Mouse (Mus musculus): ENCODE data around the gene 1700037C18Rik. TPM values are rescaled to one million over a fixed set of nuclear protein-coding genes. Genes with fewer than 3 reads are reported as not detected.

The 1700037C18Rik gene
- polyA plus RNA-seq (2017; shearing (Covaris generic)) = 10 to 100 TPM in 1 of 2 experiments, 1 to 10 TPM in 1; 8.3 to 13.1 TPM

GRCm38 (mm10) chr16:3908537-3909111 lies at the start of gene 1700037C18Rik, which contains the start of gene Cluap1:
1700037C18Rik (minus strand) TSS chr16:3908689.
Cluap1 (plus strand) TSS chr16:3908801.

GRCm38 (mm10) chr16:3884201-3885064 lies 24.1 kb downstream of the 1700037C18Rik start, which contains the start of the genes Zfp597 and Gm20695:
Zfp597 (minus strand) TSS chr16:3884561.
Gm20695 (plus strand) TSS chr16:3884648.

GRCm38 (mm10) chr16:3872216-3873047 lies 36.1 kb downstream of the 1700037C18Rik start, which contains the start of gene Naa60:
Naa60 (plus strand) TSS chr16:3872375.

GRCm38 (mm10) chr16:3846711-3847518 lies 61.6 kb downstream of the 1700037C18Rik start, which contains the start of gene Zfp174:
Zfp174 (plus strand) TSS chr16:3847268.

Other genes starting within 250 kb of the 1700037C18Rik start
- gene Mefv, start 190.6 kb downstream of the 1700037C18Rik start, polyA plus RNA-seq (2017; shearing (Covaris generic)) = under 1 TPM; 0.12 to 0.71 TPM
- gene Zfp263, start 164.6 kb downstream of the 1700037C18Rik start, polyA plus RNA-seq (2017; shearing (Covaris generic)) = 10 to 100 TPM; 63.8 to 78.0 TPM
- gene Olfr15, start 77.8 kb downstream of the 1700037C18Rik start, polyA plus RNA-seq (2017; shearing (Covaris generic)) = 1 to 10 TPM in 1 of 2 experiments, under 1 TPM in 1; 0.48 to 1.2 TPM
- 1 to 10 TPM in 1 of 2 experiments, under 1 TPM in 1; 0.34 to 1.2 TPM for gene Zfp174, start 61.4 kb downstream of the 1700037C18Rik start, polyA plus RNA-seq (2017; shearing (Covaris generic))
- gene Naa60, start 36.3 kb downstream of the 1700037C18Rik start, polyA plus RNA-seq (2017; shearing (Covaris generic)) = 100 to 1,000 TPM; 117 to 122 TPM
- gene Zfp597, start 24.1 kb downstream of the 1700037C18Rik start, polyA plus RNA-seq (2017; shearing (Covaris generic)) = 10 to 100 TPM in 1 of 2 experiments, 1 to 10 TPM in 1; 8.5 to 14.6 TPM
- 1 to 10 TPM in 1 of 2 experiments, not detected in 1; 2.0 TPM for gene Gm20695, start 24.0 kb downstream of the 1700037C18Rik start, polyA plus RNA-seq (2017; shearing (Covaris generic))
- 10 to 100 TPM; 28.0 to 28.1 TPM for gene Cluap1, start 112 bp upstream of the 1700037C18Rik start, polyA plus RNA-seq (2017; shearing (Covaris generic))
- 10 to 100 TPM; 56.1 to 69.9 TPM for gene Nlrc3, start 67.9 kb upstream of the 1700037C18Rik start, polyA plus RNA-seq (2017; shearing (Covaris generic))
- gene Slx4, start 95.1 kb upstream of the 1700037C18Rik start, polyA plus RNA-seq (2017; shearing (Covaris generic)) = 10 to 100 TPM; 29.2 to 35.4 TPM
- 1,000 to 10,000 TPM in 1 of 2 experiments, 10 to 100 TPM in 1; 10.3 to 1,075 TPM for gene Dnase1, start 128.3 kb upstream of the 1700037C18Rik start, polyA plus RNA-seq (2017; shearing (Covaris generic))
- gene Trap1, start 169.1 kb upstream of the 1700037C18Rik start, polyA plus RNA-seq (2017; shearing (Covaris generic)) = 10 to 100 TPM; 65.0 to 68.7 TPM